Mouse (Mus musculus) erythroblast, adult 5-6 weeks (primary cell): ENCODE data around the gene Zdhhc24. TPM values are rescaled to one million over a fixed set of nuclear protein-coding genes. Genes with fewer than 3 reads are reported as not detected.
"Not testable (repeated sequence)": the region's sequence is repeated elsewhere in the genome, so short reads cannot be mapped to it uniquely, and the experiment has no call there.

Experiments used
- ATAC-seq: replicated peaks from 2 replicates; pipeline ENCODE4 v1.8.0; 2016; ENCODE audit warnings: moderate number of reproducible peaks, mild to moderate bottlenecking, moderate TSS enrichment, inconsistent platforms; ENCODE audit not compliant: poor library complexity, low FRiP score, severe bottlenecking
- total RNA-seq, 2 experiments: library from RNA; stranded (forward) in 1 of 2; stranded (reverse) in 1 of 2; fragments of 150-400 nt in 1 of 2; fragments of 200-764, 138-1000 nt in 1 of 2; gene quantifications; 2 replicates each; pipeline versions ENCODE4 v1.2.3 to v1.2.4; 2015 to 2017; ENCODE audit warnings: low replicate concordance in 2 of 2

Zdhhc24 gene
- total RNA-seq (2015; ENCODE audit: low replicate concordance): 4.0 and 12.1 TPM in 2 replicates
- 9.6 and 10.5 TPM in 2 replicates for total RNA-seq (2017; ENCODE audit: low replicate concordance)

- ATAC-seq: peak; percentile 95
These were observed at the start of gene Zdhhc24 for GRCm38 (mm10) chr19:4878405-4879323. Zdhhc24 (plus strand) TSS chr19:4878668.

- no peak for ATAC-seq
These were observed 49.3 kb upstream of the Zdhhc24 start for GRCm38 (mm10) chr19:4829156-4829555.

GRCm38 (mm10) chr19:4833977-4834376 lies 44.5 kb upstream of the Zdhhc24 start:
- ATAC-seq: no peak

GRCm38 (mm10) chr19:4836096-4836495 lies 42.4 kb upstream of the Zdhhc24 start:
- ATAC-seq: no peak

GRCm38 (mm10) chr19:4837049-4837448 lies 41.4 kb upstream of the Zdhhc24 start:
- no peak for ATAC-seq

- peak; percentile 49 for ATAC-seq
These were observed 39.8 kb upstream of the Zdhhc24 start for GRCm38 (mm10) chr19:4838526-4839140.

- ATAC-seq: peak; percentile 96
These were observed 39.3 kb upstream of the Zdhhc24 start, which contains the start of the genes Ccs and Ccdc87 for GRCm38 (mm10) chr19:4839149-4839548. Ccs (minus strand) TSS chr19:4839332. Ccdc87 (plus strand) TSS chr19:4839366.

- ATAC-seq: no peak
These were observed 37.6 kb upstream of the Zdhhc24 start for GRCm38 (mm10) chr19:4840848-4841247.

GRCm38 (mm10) chr19:4842611-4843010 lies 35.9 kb upstream of the Zdhhc24 start:
- ATAC-seq: no peak

- ATAC-seq: no peak
These were observed 32.6 kb upstream of the Zdhhc24 start for GRCm38 (mm10) chr19:4845846-4846245.

GRCm38 (mm10) chr19:4847490-4847889 lies 31.0 kb upstream of the Zdhhc24 start:
- ATAC-seq: peak; percentile 88

- ATAC-seq: no peak
These were observed 28.7 kb upstream of the Zdhhc24 start for GRCm38 (mm10) chr19:4849800-4850199.

GRCm38 (mm10) chr19:4850281-4850680 lies 28.2 kb upstream of the Zdhhc24 start:
- no peak for ATAC-seq

- ATAC-seq: peak; percentile 45
These were observed 23.7 kb upstream of the Zdhhc24 start, which contains the start of gene Ctsf for GRCm38 (mm10) chr19:4854552-4855469. Ctsf (plus strand) TSS chr19:4855130.

GRCm38 (mm10) chr19:4855470-4855820 lies 23.0 kb upstream of the Zdhhc24 start:
- ATAC-seq: no peak

- no peak for ATAC-seq
These were observed 22.5 kb upstream of the Zdhhc24 start for GRCm38 (mm10) chr19:4855951-4856350.

GRCm38 (mm10) chr19:4859081-4859480 lies 19.4 kb upstream of the Zdhhc24 start:
- ATAC-seq: peak; percentile 93

GRCm38 (mm10) chr19:4863048-4863447 lies 15.4 kb upstream of the Zdhhc24 start:
- ATAC-seq: no peak

GRCm38 (mm10) chr19:4865147-4865546 lies 13.3 kb upstream of the Zdhhc24 start:
- ATAC-seq: no peak

GRCm38 (mm10) chr19:4874613-4875012 lies 3.9 kb upstream of the Zdhhc24 start:
- ATAC-seq: not testable (repeated sequence)
